ENCODE assay signal across 9 mouse cellular contexts in genomic region chr4:97564656-97565055, GRCm38 (mm10).
DNase-seq lines count a peak whose midpoint lies in the region; ATAC-seq and TF ChIP-seq lines count a peak whose summit lies in the region.
"Had no signal": no experiment of that assay in that cellular context is flagged by ENCODE, and none has a peak within 500 bp of the region (broad histone marks: within the 10 kb centered on the region; RNA-seq: fewer than 3 reads in every experiment).

No protein-coding gene starts in this region.

- intact Hi-C loops in heart, postnatal 10 days (cut with DNase I) = loop anchor here (1.0 to 10.0 kb wide), 7 partner anchors 110 to 1140 kb away; no protein-coding TSS in a partner anchor

- H3K4me2 ChIP-seq in kidney, postnatal 0 days (ENCODE audit: low read length) = no peak overlapping the region
- no peak overlapping the region for H3K4me2 ChIP-seq in kidney, embryonic 16.5 days (replicated peaks; ENCODE audit: low read depth, low read length)

- H3K9ac ChIP-seq in kidney, postnatal 0 days (ENCODE audit: low read depth, low read length) = no peak overlapping the region
- H3K9ac ChIP-seq in kidney, embryonic 16.5 days (replicated peaks; ENCODE audit: low read length) = no peak overlapping the region

- no peak overlapping the region for H3K4me3 ChIP-seq in kidney, postnatal 0 days (replicated peaks; ENCODE audit: low read depth, low read length)
- no peak overlapping the region for H3K4me3 ChIP-seq in kidney, embryonic 16.5 days (ENCODE audit: low read length)
- H3K4me3 ChIP-seq in E14TG2a.4 (replicated peaks; ENCODE audit: low read length) = no peak overlapping the region
- no peak overlapping the region for H3K4me3 ChIP-seq in small intestine, adult 2 months (ENCODE audit: low read depth, low read length)
- H3K4me3 ChIP-seq: erythroblast, embryonic 14.5 days had no signal

- no peak for TF ChIP-seq POLR2A in small intestine, adult 2 months (IDR thresholded peaks at IDR 0.05; ENCODE audit: low read depth, low read length)

- no peaks in the 10 kb centered on the region for H3K27me3 ChIP-seq in kidney, postnatal 0 days (ENCODE audit: insufficient read depth, low read length)
- no peaks in the 10 kb centered on the region for H3K27me3 ChIP-seq in kidney, embryonic 16.5 days (ENCODE audit: insufficient read depth, low read length)
- 0 out of 2 replicates have a peak, but pooled peaks cover 2% of the 10 kb centered on the region for H3K27me3 ChIP-seq in E14TG2a.4 (ENCODE audit: insufficient read depth, low read length)
- H3K27me3 ChIP-seq in small intestine, adult 2 months (ENCODE audit: control insufficient read depth, insufficient read depth, low read length) = no peaks in the 10 kb centered on the region

- ATAC-seq in kidney, postnatal 0 days (replicated peaks; ENCODE audit: low FRiP score, low read depth) = no peak
- ATAC-seq in kidney, embryonic 16.5 days (ENCODE audit: low FRiP score, low TSS enrichment) = no peak

- H3K4me1 ChIP-seq in kidney, postnatal 0 days (replicated peaks; ENCODE audit: insufficient read depth, low read length) = no peaks in the 10 kb centered on the region
- H3K4me1 ChIP-seq in kidney, embryonic 16.5 days (ENCODE audit: insufficient read depth, low read length) = no peaks in the 10 kb centered on the region
- H3K4me1 ChIP-seq in E14TG2a.4 (replicated peaks; ENCODE audit: low read depth, low read length) = no peaks in the 10 kb centered on the region
- H3K4me1 ChIP-seq in small intestine, adult 2 months (ENCODE audit: control insufficient read depth, insufficient read depth, insufficient read length, low read length) = no peaks in the 10 kb centered on the region

- DNase-seq in kidney, postnatal 0 days (ENCODE audit: low spot score) = peak; percentile 78
- peak; percentile 27 for DNase-seq in brain, adult 2 months (ENCODE audit: low read depth, low spot score)
- peak; percentile 20 to 39 for DNase-seq in heart, postnatal 10 days
- DNase-seq in cerebellum, adult 8-10 months = no peak
- DNase-seq in urinary bladder, adult 2 months (ENCODE audit: low spot score) = no peak

- no peaks in the 10 kb centered on the region for H3K9me3 ChIP-seq in kidney, postnatal 0 days (replicated peaks; ENCODE audit: low read length)
- H3K9me3 ChIP-seq in kidney, embryonic 16.5 days (ENCODE audit: low read length) = no peaks in the 10 kb centered on the region
- no peaks in the 10 kb centered on the region for H3K9me3 ChIP-seq in E14TG2a.4 (ENCODE audit: low read length)

- peak; percentile 73 for TF ChIP-seq CTCF in kidney, postnatal 0 days (IDR thresholded peaks at IDR 0.05; ENCODE audit: low read depth)
- TF ChIP-seq CTCF in E14TG2a.4 (conservative IDR thresholded peaks at IDR 0.05; ENCODE audit: low read length) = peak; percentile 77
- peak; percentile 24; the same call in 1 of the 2 replicates for TF ChIP-seq CTCF in small intestine, adult 2 months (IDR thresholded peaks at IDR 0.05; ENCODE audit: extremely low read depth, insufficient read length, insufficient replicate concordance, low read depth, low read length)

- H3K27ac ChIP-seq in kidney, postnatal 0 days = no peak overlapping the region
- no peak overlapping the region for H3K27ac ChIP-seq in kidney, embryonic 16.5 days (ENCODE audit: low read length)
- H3K27ac ChIP-seq in small intestine, adult 2 months (ENCODE audit: insufficient read depth, low read depth, low read length) = no peak overlapping the region

- 37% methylated on average over 4 of the region's 4 CpGs for WGBS in kidney, postnatal 0 days
- WGBS in kidney, embryonic 16.5 days = 33% methylated on average over 4 of the region's 4 CpGs
- 36% methylated on average over 4 of the region's 4 CpGs for WGBS in small intestine, adult 2 months

- no peaks in the 10 kb centered on the region for H3K36me3 ChIP-seq in kidney, postnatal 0 days (ENCODE audit: insufficient read depth, low read length)
- H3K36me3 ChIP-seq in kidney, embryonic 16.5 days (ENCODE audit: insufficient read depth, low read length) = no peaks in the 10 kb centered on the region
- H3K36me3 ChIP-seq in E14TG2a.4 (ENCODE audit: insufficient read depth, low read length) = no peaks in the 10 kb centered on the region
- H3K36me3 ChIP-seq in small intestine, adult 2 months (ENCODE audit: control insufficient read depth, insufficient read depth, low read length) = no peaks in the 10 kb centered on the region

Comparison
In these comparisons a context has a peak if more than half of its experiments do, and no peak if none do; other contexts are left out.
1. DNase-seq: peak in kidney, postnatal 0 days (single experiment), brain, adult 2 months (single experiment) and heart, postnatal 10 days (2 of 2); none in cerebellum, adult 8-10 months (single experiment) and urinary bladder, adult 2 months (single experiment).
2. CTCF ChIP-seq: peak in every context shown above with its lines; median percentile 77 in E14TG2a.4; 73 in kidney, postnatal 0 days; 24 in small intestine, adult 2 months.